Mouse (Mus musculus): ENCODE measurements around the gene Clk3. TPM values are rescaled to one million over a fixed set of nuclear protein-coding genes. Genes with fewer than 3 reads are reported as not detected.

Clk3 gene
- polyA plus RNA-seq, 1 experiment from 2014 or later: 76.6 TPM

Other genes starting within 250 kb of the Clk3 start
- gene Cox5a, start 244.6 kb downstream of the Clk3 start, polyA plus RNA-seq (2015; fragmentation: Nextera tagmentation; extraction: Ambion mirVana): 448 and 496 TPM in 2 replicates
- gene Fam219b, start 228.3 kb downstream of the Clk3 start, polyA plus RNA-seq (2015; fragmentation: Nextera tagmentation; extraction: Ambion mirVana): 18.3 and 19.0 TPM in 2 replicates
- 38.6 and 40.9 TPM in 2 replicates for gene Mpi, start 213.1 kb downstream of the Clk3 start, polyA plus RNA-seq (2015; fragmentation: Nextera tagmentation; extraction: Ambion mirVana)
- gene Scamp2, start 204.9 kb downstream of the Clk3 start, polyA plus RNA-seq (2015; fragmentation: Nextera tagmentation; extraction: Ambion mirVana): 66.9 and 70.3 TPM in 2 replicates
- gene Ulk3, start 176.4 kb downstream of the Clk3 start, polyA plus RNA-seq (2015; fragmentation: Nextera tagmentation; extraction: Ambion mirVana): 17.3 and 17.9 TPM in 2 replicates
- gene Cplx3, start 159.6 kb downstream of the Clk3 start, polyA plus RNA-seq (2015; fragmentation: Nextera tagmentation; extraction: Ambion mirVana): not detected in 2 replicates
- gene Lman1l, start 145.1 kb downstream of the Clk3 start, polyA plus RNA-seq (2015; fragmentation: Nextera tagmentation; extraction: Ambion mirVana): not detected in 2 replicates
- gene Csk, start 112.2 kb downstream of the Clk3 start, polyA plus RNA-seq (2015; fragmentation: Nextera tagmentation; extraction: Ambion mirVana): 25.5 and 27.8 TPM in 2 replicates
- not detected in 2 replicates for gene Cyp1a2, start 82.2 kb downstream of the Clk3 start, polyA plus RNA-seq (2015; fragmentation: Nextera tagmentation; extraction: Ambion mirVana)
- 0.13 TPM in 1 of 2 replicates, not detected in the other for gene Cyp1a1, start 77.9 kb downstream of the Clk3 start, polyA plus RNA-seq (2015; fragmentation: Nextera tagmentation; extraction: Ambion mirVana)
- gene Edc3, start 57.3 kb downstream of the Clk3 start, polyA plus RNA-seq (2015; fragmentation: Nextera tagmentation; extraction: Ambion mirVana): 31.1 TPM in 2 replicates
- gene Arid3b, start 70.9 kb upstream of the Clk3 start, polyA plus RNA-seq (2015; fragmentation: Nextera tagmentation; extraction: Ambion mirVana): 4.3 and 4.9 TPM in 2 replicates
- gene Ubl7, start 145.1 kb upstream of the Clk3 start, polyA plus RNA-seq (2015; fragmentation: Nextera tagmentation; extraction: Ambion mirVana): 105 and 112 TPM in 2 replicates
- 0.74 and 0.93 TPM in 2 replicates for gene Sema7a, start 174.3 kb upstream of the Clk3 start, polyA plus RNA-seq (2015; fragmentation: Nextera tagmentation; extraction: Ambion mirVana)
- 0.58 and 0.74 TPM in 2 replicates for gene Cyp11a1, start 240.6 kb upstream of the Clk3 start, polyA plus RNA-seq (2015; fragmentation: Nextera tagmentation; extraction: Ambion mirVana)

All from lung, embryonic 16.5 days (tissue).